Mouse (Mus musculus): ENCODE measurements at regions not wholly inside any gene's neighbourhood (a gene's known extent, or its start where the extent isn't known, plus 50 kb on each side); places are given as distances from the start of the nearest gene placed in this dataset.

DNA sequence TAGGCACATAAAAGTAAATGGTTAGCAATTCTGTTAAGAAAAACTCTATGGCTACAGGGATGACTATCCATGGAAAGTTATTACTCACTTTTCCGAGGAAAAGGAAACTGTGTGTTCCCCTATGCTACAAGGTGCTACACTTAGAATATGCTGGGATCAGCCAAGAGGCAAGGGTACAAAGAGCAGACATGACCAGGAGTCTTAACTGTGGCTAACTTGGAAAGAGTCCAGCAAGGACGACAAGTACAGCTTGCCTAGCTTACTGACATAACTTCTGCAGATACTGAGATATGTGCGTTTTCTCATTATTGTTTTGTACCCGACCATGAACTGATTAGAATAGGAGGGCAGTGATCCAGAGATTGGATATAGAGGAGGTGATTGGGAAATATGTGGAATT lies 296.4 kb downstream of the Gm16223 start:
- no peak for DNase-seq (ENCODE audit: low spot score in 2 of 2)

DNA sequence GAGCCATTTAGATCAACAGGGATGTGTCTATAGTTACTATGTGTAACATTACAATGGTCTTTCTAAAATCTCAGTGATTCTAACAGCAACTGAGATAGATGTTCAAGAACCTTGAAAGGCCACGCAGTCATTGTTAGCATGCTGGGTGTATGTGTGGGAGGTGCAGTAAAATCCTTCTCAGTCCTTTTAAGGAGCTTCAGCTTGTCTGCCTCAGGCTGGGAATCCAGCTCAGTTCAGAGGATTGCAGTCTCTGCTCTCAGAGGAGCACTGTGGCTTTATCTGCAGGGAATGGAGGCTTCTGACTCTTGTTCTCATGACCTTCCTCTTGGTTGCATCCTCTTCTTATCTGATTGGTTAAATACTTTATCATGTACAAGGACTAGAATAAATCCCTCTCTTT lies 320.2 kb downstream of the Gm16223 start:
- DNase-seq (ENCODE audit: low spot score in 2 of 2): peak in 1 of 2 experiments; percentile 9

DNA sequence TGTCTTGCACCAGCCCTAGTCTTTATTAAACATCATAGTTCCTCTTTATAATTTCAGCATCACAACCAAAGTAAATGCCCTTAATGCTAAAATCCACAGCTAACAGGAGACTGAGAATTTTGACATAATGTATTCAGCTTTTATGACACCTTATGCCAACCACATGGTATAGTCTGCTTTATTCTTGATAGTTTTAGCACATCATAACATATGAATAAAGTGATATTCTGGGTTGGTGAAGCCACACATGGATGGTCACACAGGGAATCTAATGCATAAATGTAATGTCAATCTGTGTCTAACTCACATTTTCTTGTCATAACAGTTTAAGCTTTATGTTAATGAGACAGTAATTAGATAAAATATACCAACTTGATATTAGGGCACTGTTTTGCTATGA lies 328.9 kb downstream of the Gm16223 start:
- no peak for DNase-seq (ENCODE audit: low spot score in 2 of 2)

DNA sequence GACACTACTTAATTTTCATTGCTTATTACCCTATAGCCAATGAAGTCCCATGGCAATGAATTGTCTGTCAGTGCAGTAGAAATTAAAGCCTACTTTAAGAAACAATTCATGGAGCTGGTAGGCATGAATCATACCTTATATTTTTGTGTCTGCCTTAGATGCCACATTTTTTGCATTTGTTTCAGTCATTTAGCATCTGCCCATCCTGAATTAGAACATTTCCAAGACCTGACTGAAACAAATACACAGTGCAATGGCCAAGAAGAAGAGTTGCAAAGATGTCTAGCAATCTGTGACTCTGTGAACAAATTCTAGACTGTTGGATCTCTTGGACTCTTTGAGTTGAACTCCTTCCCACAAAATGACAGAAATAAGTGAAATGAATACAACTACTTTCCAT lies 342.2 kb downstream of the Gm16223 start:
- DNase-seq (ENCODE audit: low spot score in 2 of 2): no peak

DNA sequence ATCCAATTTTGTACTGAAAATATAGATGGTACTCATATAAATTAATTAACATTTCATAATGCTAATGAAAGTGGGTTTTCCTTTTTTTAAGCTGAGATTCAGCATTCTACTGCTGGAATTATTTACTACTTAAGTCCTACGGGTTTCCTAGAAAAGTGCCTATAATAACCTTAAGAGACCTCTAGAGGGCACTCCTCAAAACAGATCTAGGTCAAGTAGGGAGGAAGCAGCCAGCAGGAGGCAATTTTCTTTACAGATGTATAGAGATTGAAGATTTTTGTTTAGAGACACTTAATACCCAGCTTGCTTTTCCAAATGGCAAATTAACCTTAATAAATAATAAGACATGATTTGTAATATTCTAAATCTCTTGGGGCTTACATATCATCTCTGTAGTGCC lies 344.5 kb downstream of the Gm16223 start:
- no peak for DNase-seq (ENCODE audit: low spot score in 2 of 2)

DNA sequence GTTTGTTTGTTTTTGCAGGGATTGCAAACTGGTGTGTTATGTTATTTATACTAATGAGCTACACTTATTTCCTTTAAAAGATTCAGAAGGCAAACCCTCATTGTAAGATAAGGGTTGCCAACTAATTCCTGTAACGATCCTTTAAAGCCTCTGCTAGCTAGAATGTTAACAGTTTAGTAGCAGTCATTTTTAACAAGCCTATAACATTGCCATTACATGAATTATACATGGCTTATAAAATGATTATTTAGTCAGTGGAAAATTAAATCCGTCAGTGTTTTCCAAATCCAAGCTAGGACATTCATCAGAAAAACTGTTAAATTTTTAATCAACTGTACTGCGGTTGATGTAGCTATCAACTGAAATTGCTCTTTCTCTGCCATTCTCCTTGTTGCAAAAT lies 358.1 kb downstream of the Gm16223 start:
- DNase-seq (ENCODE audit: low spot score in 2 of 2): no peak

DNA sequence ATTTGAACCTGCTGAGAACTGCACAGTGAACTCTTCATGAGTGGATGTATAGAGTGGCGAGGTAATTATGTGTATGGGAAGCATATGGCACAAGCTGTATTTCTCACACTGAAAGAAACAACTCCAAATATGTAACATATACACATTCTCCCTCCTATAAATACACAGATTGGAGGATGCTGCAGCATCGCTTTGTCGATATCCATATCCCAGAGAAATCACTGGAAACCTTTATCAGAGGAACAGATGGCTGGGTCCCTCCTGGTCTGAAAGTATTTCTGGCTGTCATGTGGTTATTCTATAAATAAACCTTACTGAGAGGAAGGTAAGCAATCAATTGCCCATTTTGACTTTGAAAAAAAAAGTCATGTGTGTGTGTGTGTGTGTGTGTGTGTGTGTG lies 365.4 kb downstream of the Gm16223 start:
- no peak for DNase-seq (ENCODE audit: low spot score in 2 of 2)

DNA sequence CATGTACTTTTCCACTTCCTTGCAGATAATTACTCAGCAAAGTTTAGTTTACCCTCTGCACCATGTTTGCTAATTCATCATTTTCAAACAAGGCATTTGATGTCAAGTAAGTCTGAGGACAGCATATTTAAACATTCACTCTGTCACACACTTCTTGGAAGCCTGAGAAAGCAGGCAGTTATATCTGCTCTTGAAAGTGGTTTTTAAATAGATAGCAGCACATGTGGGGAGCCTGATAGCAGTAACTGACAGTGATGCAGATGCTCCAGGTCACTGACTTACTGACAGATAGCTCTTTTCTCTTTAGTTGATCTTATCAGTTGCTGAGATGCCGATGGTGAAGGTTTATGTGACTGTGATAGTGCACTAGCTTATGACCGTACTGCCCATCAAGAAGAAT lies 380.9 kb downstream of the Gm16223 start:
- no peak for DNase-seq (ENCODE audit: low spot score in 2 of 2)

DNA sequence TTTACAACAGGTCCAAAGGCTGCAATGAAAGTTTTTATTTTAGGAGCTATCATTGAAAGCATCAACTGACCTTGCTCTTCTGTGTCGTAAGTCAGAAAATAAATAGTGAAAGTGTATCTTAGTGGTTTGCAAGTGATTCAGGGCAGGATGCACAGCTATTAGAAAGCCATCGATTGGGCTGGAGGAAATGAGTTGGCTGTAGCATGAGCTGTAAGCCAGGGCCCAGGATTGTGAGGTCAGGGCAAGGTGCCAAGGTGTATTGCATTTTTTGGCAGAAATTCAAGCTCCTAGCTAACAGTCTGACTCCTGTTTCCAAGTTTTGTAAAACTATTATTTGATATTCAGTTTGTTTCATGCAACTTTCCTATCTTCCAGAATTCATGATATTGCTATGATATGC lies 381.8 kb downstream of the Gm16223 start:
- no peak for DNase-seq (ENCODE audit: low spot score in 2 of 2)

DNA sequence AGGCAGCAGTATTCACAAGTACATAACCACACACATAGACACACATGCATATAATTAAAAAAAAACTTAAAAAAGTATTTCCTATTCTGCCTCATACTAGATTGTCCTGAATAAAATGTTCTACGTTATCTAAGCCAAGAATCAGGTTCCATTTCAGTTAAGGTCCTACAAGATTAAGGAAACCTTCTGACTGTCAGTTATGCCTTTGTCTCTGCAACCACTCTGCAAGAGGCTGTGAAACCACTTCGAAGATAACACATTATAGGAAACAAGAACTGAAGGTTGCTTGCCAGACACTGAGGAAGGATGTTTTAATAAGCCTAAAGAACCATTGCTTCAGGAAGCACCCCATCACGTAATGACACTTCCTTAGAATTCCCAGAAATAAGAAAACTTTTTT lies 385.9 kb downstream of the Gm16223 start:
- no peak for DNase-seq (ENCODE audit: low spot score in 2 of 2)

DNA sequence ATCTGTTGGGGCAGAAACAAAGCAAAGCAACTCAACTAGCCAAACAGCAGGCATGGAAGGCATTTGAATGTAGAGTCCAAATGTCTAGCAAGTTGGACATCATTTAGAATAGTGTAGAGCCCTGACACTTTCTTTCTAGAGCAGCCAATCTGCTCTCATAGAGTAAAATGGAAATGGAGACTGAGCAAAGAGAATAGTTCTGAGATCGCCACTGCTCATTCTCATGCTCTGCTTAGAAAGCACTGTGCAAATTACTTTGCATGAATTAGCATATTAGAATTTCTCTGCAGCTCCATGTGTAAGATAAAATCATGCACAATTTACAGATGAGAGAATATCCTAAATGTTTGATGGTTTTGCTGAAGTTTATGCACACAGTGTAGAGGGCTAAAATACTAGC lies 393.4 kb downstream of the Gm16223 start:
- no peak for DNase-seq (ENCODE audit: low spot score in 2 of 2)

DNA sequence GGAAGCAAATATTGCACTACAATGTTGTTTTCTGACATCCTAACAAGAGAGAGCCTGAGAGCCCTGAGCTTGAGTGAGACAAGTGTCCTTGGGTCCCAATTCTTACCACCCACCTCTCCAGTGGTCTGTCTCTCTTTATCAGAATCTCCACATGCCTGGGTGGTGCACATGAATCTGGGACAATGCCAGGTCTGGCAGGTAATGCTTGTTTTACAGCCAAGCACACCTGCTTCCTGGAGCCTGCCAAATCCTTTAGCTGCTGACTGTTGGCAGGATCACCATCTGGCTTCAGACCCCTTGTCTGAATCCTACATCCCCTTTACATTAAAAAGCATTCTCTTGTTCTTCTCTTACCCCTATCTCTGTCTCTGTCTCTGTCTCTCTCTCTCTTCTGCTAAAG lies 397.1 kb downstream of the Gm16223 start:
- no peak for DNase-seq (ENCODE audit: low spot score in 2 of 2)

DNA sequence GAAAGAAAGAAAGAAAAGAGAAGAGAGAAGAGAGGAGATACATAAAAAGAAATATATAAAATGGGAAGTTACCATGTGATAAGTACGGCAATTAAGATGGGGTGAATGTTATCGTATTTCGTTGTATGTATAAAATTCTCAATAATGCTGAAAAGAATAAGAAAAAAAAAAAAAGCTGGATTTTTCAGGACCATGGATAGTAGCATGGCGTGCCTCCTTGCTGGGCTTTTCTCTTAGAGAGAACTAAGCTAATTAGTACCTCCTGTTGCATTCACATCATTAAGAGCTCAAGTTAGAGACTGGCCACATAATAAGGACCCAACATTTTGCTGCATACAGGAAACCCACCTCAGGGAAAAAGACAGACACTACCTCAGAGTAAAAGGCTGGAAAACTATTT lies 405.7 kb downstream of the Gm16223 start:
- DNase-seq (ENCODE audit: low spot score in 2 of 2): no peak

DNA sequence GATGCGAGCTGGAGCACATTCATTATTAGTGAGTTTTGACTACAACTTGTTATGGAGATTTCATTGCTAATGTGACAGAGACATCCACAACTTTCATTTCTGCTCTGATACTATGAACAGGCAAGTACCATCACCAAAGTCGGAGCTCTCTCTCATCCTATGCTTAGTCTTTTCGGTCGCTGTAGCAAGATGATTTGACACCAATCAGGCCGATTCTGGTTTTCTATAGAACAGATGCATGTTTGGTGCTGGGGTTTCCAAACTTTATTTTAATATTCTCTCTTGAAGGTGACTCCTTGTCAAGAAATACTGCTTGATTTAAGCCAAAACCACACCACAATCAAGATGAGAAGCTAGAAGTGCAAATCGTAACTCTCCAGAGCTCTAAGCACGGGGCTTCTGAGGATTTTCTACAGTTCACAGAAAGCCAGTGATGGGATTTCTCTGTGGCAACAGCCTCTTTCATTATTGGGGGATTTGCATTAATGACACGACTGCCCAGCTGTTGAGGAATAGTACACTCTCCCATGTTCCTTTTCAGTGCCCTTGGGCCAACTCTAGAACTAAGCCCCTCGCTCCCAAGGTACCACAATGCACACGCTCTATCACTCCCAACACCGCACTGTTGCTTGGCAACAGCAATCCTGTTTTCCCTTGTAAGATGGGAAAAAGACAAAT lies 434.5 kb downstream of the Gm16223 start:
- DNase-seq (ENCODE audit: low spot score in 2 of 2): no peak

DNA sequence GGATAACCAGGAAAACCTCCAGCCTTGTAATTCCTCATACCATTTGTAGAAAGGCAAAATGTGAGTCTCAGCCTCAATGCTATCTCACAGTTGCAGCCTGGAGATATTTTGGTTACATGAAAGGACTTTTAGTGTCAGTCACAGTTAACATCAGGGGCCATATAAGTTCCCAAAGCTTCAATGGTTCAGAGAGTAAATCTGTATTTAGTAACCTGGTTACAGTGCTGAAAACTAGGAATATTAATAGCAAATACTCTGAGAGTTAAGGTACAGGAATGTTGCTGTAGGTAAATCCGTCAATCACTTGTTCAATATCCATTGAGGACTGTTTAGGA lies 435.0 kb downstream of the Gm16223 start:
- no peak for DNase-seq (ENCODE audit: low spot score in 2 of 2)

DNA sequence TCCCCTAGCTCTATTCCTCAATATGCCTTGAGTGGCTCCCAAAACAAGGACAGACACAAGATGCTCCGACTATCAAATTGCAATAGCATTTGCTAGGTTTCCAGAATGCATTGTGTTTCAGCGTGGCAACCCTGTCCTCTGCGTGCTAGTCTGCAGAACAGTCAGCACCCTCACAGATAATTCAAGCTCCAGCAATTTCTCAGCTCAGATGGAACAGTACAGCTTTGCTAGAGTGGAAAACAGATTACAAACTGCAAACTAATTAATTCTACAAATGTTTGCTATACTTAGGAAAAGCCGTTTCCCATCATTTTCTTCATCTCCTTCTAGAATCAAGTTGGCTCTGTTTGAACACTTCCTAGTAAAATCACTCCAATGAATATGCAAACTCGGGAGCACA lies 441.4 kb downstream of the Gm16223 start:
- no peak for DNase-seq (ENCODE audit: low spot score in 2 of 2)

DNA sequence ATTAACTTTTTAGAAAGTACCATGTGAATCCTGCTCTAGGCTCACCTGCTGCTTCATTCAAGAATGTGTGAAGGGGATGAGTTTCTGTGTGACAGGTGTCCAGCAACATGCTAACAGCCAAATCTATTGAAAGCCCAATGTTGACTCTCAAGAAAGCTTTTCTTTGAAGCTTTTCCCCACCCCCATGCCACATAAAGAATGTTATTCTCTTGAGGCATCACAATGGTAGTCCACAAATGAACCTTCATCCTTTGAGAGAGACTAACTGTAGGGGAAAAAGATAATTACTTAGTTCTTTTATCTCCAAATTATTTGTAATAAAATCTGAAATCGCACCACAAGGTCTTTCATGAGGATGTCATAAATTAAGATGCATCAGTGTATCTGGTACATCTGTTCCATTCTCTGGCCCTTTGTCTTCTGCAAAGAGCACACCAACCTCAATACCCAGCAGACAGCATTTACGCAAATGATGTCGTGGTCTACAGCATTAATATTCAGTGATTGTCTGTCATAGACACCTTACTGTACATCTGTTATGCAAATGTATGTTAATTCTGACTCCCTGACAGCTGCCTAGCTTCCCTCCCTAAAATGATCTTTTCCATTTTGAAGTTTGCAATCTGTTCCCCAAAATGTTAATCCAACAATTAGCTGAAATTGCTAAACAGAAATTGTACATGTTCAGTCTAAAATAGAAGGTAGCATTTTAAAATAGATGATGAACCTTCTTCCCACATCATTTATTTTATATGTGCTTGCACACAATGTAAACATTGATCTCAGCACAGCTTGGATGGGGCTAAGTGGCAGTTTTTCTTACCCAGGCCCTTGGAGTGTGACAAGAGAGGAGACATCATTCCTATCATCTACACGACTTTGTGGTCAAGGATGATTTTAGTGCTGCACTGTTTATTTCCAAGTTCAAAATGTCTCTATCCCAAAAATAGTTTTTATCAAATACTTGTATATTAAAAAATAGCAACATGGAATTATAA lies 455.7 kb downstream of the Gm16223 start:
- no peak for DNase-seq (ENCODE audit: low spot score in 2 of 2)

DNA sequence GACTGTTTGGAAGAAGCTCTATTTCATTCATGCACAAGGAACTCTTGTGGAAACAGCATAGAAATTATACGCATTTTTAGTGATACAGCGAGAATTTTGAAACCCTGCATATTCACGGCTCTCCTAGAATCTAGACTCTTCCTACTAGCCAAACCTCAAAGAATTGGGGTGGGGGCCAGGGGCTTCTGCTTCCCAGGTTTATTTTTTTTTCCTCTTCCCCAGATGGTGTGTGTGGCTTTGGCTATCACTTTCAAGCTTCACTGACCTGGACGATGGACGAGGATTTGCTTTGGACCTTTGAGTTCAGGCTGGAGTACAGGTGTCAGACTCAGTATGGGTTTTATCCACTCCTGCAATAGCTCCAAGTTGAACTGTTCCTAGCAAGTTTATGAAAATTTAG lies 457.7 kb downstream of the Gm16223 start:
- DNase-seq (ENCODE audit: low spot score in 2 of 2): no peak

DNA sequence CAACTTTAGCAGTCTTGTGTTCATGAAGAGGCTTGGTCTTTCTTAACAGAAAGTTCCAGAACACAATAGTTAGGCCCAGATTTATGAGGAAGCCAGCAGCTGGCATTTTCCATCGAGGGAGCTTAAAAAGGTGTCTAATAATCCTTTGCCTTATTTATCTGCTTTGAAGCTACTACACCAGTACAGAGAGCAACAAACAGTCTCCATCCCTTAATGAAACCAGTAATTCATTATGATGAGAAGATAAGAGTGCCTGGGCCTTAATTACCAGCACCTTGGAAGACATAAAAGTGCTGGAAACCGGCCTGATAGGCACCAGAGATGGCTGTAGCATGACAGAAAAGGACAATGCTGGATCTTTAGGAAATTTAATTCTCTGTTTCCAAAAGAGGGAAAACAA lies 492.8 kb downstream of the Gm16223 start:
- DNase-seq (ENCODE audit: low spot score in 2 of 2): no peak

DNA sequence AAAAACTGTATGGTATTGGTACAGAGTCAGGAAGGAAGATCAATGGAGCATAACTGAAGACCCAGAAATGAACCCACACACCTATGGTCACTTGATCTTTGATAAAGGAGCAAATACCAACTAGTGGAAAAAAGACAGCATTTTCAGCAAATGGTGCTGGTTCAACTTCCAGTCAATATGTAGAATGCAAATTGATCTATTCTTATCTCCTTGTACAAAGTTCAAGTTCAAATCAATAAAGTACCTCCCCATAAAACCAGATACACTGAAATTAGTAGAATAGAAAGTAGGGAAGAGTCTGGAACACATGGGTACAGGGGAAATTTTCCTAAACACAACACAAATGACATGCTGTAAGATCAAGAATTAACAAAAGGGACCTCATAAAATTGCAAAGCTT lies 495.6 kb downstream of the Gm16223 start:
- DNase-seq (ENCODE audit: low spot score in 2 of 2): no peak

DNA sequence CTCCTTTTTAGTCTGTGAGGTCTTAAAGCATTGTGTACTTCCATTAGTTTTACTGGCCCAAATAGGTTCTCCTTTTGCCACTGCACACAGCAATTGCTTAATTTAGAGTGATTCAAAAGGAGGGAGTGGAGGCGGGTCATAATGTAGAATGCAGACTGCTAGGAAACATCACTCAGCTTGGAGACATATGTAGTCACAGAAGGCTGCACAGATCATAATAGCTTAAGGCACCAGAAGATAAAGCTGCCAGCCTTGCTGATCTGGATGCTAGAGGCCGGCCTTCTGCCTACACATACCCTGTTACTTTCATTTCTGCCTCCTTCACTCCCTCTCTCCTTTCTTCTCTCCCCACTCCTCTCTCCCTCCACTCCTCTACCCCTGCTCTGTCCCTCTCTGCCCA lies 508.2 kb downstream of the Gm16223 start:
- no peak for DNase-seq (ENCODE audit: low spot score in 2 of 2)

DNA sequence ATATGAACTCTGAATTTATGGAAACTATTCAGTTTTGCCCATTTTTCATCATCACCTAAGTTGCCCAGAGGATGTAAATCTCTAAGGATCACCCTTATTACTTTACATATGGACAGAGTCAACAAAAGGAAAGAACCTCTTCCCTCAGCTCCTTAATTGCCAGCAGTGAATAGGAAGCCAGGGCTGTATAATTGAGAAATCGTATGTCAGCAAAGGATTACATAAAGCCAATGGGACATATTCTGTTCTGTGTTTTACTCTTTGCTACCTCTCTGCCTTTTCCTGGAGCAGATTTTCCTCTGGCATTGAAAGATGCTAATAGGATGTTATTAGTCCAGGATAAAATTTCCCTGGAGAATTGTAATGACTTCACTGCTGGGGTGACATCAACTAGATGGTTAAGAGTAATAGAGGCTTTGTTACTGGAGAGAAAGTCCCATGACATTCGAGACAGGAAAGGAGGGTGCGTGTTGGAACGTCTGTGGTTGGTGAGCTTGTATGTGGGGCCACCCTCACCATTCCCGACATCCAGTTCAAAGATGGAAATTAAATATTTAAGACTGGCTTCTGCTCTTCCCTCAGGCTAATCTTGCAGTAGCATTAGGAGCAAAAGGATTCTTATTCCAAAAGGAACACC lies 510.6 kb downstream of the Gm16223 start:
- no peak for DNase-seq (ENCODE audit: low spot score in 2 of 2)
